Mouse (Mus musculus) ES-Bruce4 (cell line): ENCODE data around the gene Apba2. TPM values are rescaled to one million over a fixed set of nuclear protein-coding genes. Genes with fewer than 3 reads are reported as not detected.

ENCODE experiments used
- H3K27ac ChIP-seq: 2 replicates; pipeline ENCODE4 v1.5.1; 2012; ENCODE audit warnings: low read length, inconsistent platforms; ENCODE audit not compliant: insufficient read depth
- H3K27me3 ChIP-seq: 2 replicates; pipeline ENCODE4 v1.6.1; 2012; ENCODE audit warnings: mild to moderate bottlenecking, low read length, inconsistent platforms; ENCODE audit not compliant: control insufficient read depth, poor library complexity, insufficient read depth, severe bottlenecking
- H3K36me3 ChIP-seq: 2 replicates; pipeline ENCODE4 v1.6.1; 2012; ENCODE audit warnings: inconsistent platforms, mild to moderate bottlenecking, low read length, moderate library complexity; ENCODE audit not compliant: control insufficient read depth, poor library complexity, insufficient read depth, severe bottlenecking
- H3K4me1 ChIP-seq: one replicate; pipeline ENCODE4 v1.8.1; 2011; ENCODE audit warnings: low read length; ENCODE audit not compliant: control insufficient read depth, insufficient read depth
- H3K4me3 ChIP-seq: 2 replicates; pipeline ENCODE4 v1.5.1; 2011; ENCODE audit warnings: low read depth, mild to moderate bottlenecking, low read length
- H3K9ac ChIP-seq: 2 replicates; pipeline ENCODE4 v1.6.1; 2012; ENCODE audit warnings: low read depth, mild to moderate bottlenecking, inconsistent platforms; ENCODE audit not compliant: poor library complexity, severe bottlenecking
- H3K9me3 ChIP-seq: replicated peaks from 2 replicates; pipeline ENCODE4 v1.6.1; 2012; ENCODE audit warnings: mild to moderate bottlenecking, low read length, inconsistent platforms; ENCODE audit not compliant: control insufficient read depth, poor library complexity, insufficient read depth, severe bottlenecking
- CTCF ChIP-seq: IDR thresholded peaks from one replicate; pipeline ENCODE4 v1.8.1; 2011; ENCODE audit warnings: low read depth, low read length
- EP300 ChIP-seq: IDR thresholded peaks from 2 replicates; pipeline ENCODE4 v1.6.1; 2011; ENCODE audit warnings: low read depth, low read length; ENCODE audit not compliant: insufficient read depth
- POLR2A ChIP-seq: IDR thresholded peaks from one replicate; pipeline ENCODE4 v1.8.1; 2011; ENCODE audit warnings: low read length; ENCODE audit not compliant: insufficient read depth
- polyA plus RNA-seq: library from polyadenylated mRNA; stranded (reverse); fragments of >200 nt; gene quantifications from 2 replicates; pipeline ENCODE4 v1.2.4, GENCODE M21; 2011; ENCODE audit warnings: low read depth; ENCODE audit not compliant: missing spikeins, insufficient read depth, insufficient read length

Apba2 gene
- polyA plus RNA-seq: 1.9 and 2.2 TPM in 2 replicates

DNA sequence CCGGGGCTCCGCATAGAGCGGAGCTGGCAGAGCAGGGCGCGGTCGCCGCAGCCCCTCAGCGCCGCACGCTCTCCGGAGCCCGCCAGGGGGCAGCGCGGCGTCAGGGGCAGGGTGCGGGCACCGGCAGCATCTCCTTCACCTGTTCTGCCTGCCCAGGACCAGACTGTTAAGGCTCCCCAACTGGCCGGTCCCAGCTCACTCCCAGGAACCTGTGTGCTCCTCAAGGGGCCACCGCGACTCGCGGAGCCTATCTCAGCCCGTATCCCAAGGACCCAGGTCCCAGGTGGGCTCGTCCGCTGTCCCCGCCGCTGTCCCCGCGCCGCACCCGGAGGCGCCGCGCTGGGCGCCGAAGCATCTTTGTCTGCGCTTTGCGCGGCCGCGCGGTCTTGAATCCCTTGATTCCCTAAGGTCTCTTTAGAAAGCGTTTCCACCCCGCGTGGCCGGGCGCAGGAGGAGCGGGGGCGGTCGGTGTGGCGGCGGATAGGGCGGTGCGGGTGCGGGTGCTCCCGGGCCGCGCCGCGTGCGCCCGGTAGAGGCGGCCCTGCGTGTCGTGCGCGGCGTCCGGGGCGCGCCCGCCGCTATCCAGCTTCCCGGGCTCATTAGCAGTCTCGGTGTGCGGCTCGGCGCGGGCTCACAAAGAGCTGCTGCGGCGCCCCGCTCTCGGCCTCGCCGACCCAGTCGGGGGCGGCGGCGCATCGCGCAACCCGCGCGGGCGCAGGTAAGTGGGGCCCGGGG, at the start of gene Apba2:
Apba2 (plus strand) TSS at position 171 of the 735 bp plus-strand sequence.
- H3K36me3 ChIP-seq: no peaks in the 10 kb centered on the region
- peaks cover 2% of the 10 kb centered on the region; the same call in 1 of the 2 replicates for H3K9me3 ChIP-seq
- peak within 1 kb of the TSS; percentile 69 for H3K4me3 ChIP-seq
- no peak within 1 kb of the TSS for H3K27ac ChIP-seq
- TF ChIP-seq EP300: no peak
- TF ChIP-seq CTCF: peak; percentile 37
- no peak for TF ChIP-seq POLR2A
- H3K27me3 ChIP-seq: peaks cover 9% of the 10 kb centered on the region
- H3K4me1 ChIP-seq: no peaks in the 10 kb centered on the region
- peak within 1 kb of the TSS; percentile 75 for H3K9ac ChIP-seq

DNA sequence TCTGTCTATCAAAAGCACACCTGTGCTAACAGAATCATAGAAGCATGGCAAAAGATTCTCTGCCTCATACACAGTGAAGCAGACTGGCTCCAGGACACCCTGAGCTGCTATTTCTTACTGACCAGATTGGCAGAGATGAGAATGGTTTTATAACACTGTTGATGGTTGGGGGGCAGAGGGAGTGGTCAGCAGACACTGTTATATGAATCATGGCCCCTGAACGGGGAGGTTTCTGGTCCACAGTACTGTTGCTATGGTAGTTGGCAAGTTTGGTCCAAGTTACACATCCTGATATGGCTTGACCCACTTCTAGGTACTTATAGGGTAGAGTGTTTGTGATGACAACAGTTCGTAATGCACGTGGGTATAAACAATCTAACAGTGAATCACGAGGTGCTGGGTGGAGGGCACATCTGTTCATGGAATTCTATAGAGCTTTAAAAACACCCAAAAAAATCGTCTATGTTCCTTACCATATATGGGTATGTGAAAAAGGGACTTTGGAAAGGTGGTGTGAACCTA, 49.6 kb upstream of the Apba2 start:
- Histone ChIP-seq H3K27me3 (no peaks in the 10 kb centered on the region), H3K9ac (no peak overlapping the region), H3K36me3 (no peaks in the 10 kb centered on the region), H3K9me3 (no peaks in the 10 kb centered on the region), H3K4me1 (no peaks in the 10 kb centered on the region), H3K27ac (no peak overlapping the region), H3K4me3 (no peak overlapping the region)
- TF ChIP-seq CTCF (no peak), EP300 (no peak), POLR2A (no peak)

GRCm38 (mm10) chr7:64452471-64453222, 48.9 kb upstream of the Apba2 start:
- Histone ChIP-seq H3K9me3 (no peaks in the 10 kb centered on the region), H3K27ac (no peak overlapping the region), H3K9ac (no peak overlapping the region), H3K27me3 (no peaks in the 10 kb centered on the region), H3K4me1 (no peaks in the 10 kb centered on the region), H3K36me3 (no peaks in the 10 kb centered on the region), H3K4me3 (no peak overlapping the region)
- TF ChIP-seq POLR2A: no peak
- no peak for TF ChIP-seq EP300
- no peak for TF ChIP-seq CTCF

- Histone ChIP-seq H3K4me1 (no peaks in the 10 kb centered on the region), H3K4me3 (no peak overlapping the region), H3K9ac (no peak overlapping the region), H3K9me3 (no peaks in the 10 kb centered on the region), H3K36me3 (no peaks in the 10 kb centered on the region), H3K27me3 (no peaks in the 10 kb centered on the region), H3K27ac (no peak overlapping the region)
- TF ChIP-seq CTCF (no peak), POLR2A (no peak), EP300 (no peak)
Measured at GRCm38 (mm10) chr7:64456176-64456575, 45.3 kb upstream of the Apba2 start.

DNA sequence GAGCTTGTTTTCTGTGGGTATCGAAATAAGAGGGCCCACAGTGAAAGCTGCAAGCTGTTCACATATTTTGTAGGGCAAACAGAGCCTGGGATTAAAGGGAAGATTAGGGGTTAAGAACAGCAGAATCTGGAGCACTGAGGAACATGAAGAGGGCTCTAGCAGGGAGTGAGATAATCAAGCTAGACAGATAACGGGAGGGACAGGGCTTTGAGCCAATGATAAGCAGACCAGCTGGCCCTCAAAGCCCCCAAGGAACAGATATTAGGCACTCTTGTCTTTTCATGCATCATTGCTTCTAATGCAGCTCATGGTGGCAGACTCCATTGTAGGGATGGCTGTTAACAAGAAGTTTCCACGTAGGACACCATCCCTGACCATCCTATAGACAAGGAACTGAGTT, 44.8 kb upstream of the Apba2 start:
- no peaks in the 10 kb centered on the region for H3K36me3 ChIP-seq
- no peaks in the 10 kb centered on the region for H3K27me3 ChIP-seq
- H3K4me1 ChIP-seq: no peaks in the 10 kb centered on the region
- H3K4me3 ChIP-seq: no peak overlapping the region
- no peak overlapping the region for H3K27ac ChIP-seq
- TF ChIP-seq EP300 (no peak), CTCF (no peak), POLR2A (no peak)
- H3K9me3 ChIP-seq: no peaks in the 10 kb centered on the region
- no peak overlapping the region for H3K9ac ChIP-seq
